Mouse (Mus musculus): ENCODE results near the gene Clasp2.
"Not testable (repeated sequence)": the region's sequence is repeated elsewhere in the genome, so short reads cannot be mapped to it uniquely, and the experiment has no call there.

The Clasp2 gene

GRCm38 (mm10) chr9:113813086-113813485, 71.8 kb downstream of the Clasp2 start:
- DNase-seq (ENCODE audit: extremely low read depth, low read depth), result no peak

- DNase-seq (ENCODE audit: extremely low read depth, low read depth), result no peak
Measured at GRCm38 (mm10) chr9:113815836-113816235, 74.6 kb downstream of the Clasp2 start.

- DNase-seq (ENCODE audit: extremely low read depth, low read depth), result no peak
Measured at GRCm38 (mm10) chr9:113822150-113822549, 80.9 kb downstream of the Clasp2 start.

GRCm38 (mm10) chr9:113828719-113829118, 87.4 kb downstream of the Clasp2 start:
- DNase-seq (ENCODE audit: extremely low read depth, low read depth), result no peak

- no peak for DNase-seq (ENCODE audit: extremely low read depth, low read depth)
Measured at GRCm38 (mm10) chr9:113830219-113830618, 88.9 kb downstream of the Clasp2 start.

- DNase-seq (ENCODE audit: extremely low read depth, low read depth), result no peak
Measured at GRCm38 (mm10) chr9:113833481-113833880, 92.2 kb downstream of the Clasp2 start.

- DNase-seq (ENCODE audit: extremely low read depth, low read depth), result no peak
Measured at GRCm38 (mm10) chr9:113837001-113837400, 95.7 kb downstream of the Clasp2 start.

- DNase-seq (ENCODE audit: extremely low read depth, low read depth), result no peak
Measured at GRCm38 (mm10) chr9:113837461-113837860, 96.2 kb downstream of the Clasp2 start.

- DNase-seq (ENCODE audit: extremely low read depth, low read depth), result no peak
Measured at GRCm38 (mm10) chr9:113844029-113844428, 102.8 kb downstream of the Clasp2 start.

- no peak for DNase-seq (ENCODE audit: extremely low read depth, low read depth)
Measured at GRCm38 (mm10) chr9:113855441-113855840, 114.2 kb downstream of the Clasp2 start.

- no peak for DNase-seq (ENCODE audit: extremely low read depth, low read depth)
Measured at GRCm38 (mm10) chr9:113857281-113857928, 116.1 kb downstream of the Clasp2 start.

- DNase-seq (ENCODE audit: extremely low read depth, low read depth), result peak; percentile 17
Measured at GRCm38 (mm10) chr9:113857929-113858440, 116.7 kb downstream of the Clasp2 start.

GRCm38 (mm10) chr9:113859420-113859819, 118.1 kb downstream of the Clasp2 start:
- no peak for DNase-seq (ENCODE audit: extremely low read depth, low read depth)

GRCm38 (mm10) chr9:113863370-113863999, 122.2 kb downstream of the Clasp2 start:
- DNase-seq (ENCODE audit: extremely low read depth, low read depth), result no peak

- DNase-seq (ENCODE audit: extremely low read depth, low read depth), result no peak
Measured at GRCm38 (mm10) chr9:113867951-113868350, 126.7 kb downstream of the Clasp2 start.

GRCm38 (mm10) chr9:113894903-113895302, 153.6 kb downstream of the Clasp2 start:
- no peak for DNase-seq (ENCODE audit: extremely low read depth, low read depth)

- no peak for DNase-seq (ENCODE audit: extremely low read depth, low read depth)
Measured at GRCm38 (mm10) chr9:113903136-113903535, 161.9 kb downstream of the Clasp2 start.

- DNase-seq (ENCODE audit: extremely low read depth, low read depth), result not testable (repeated sequence)
Measured at GRCm38 (mm10) chr9:113904315-113904714, 163.0 kb downstream of the Clasp2 start.

- no peak for DNase-seq (ENCODE audit: extremely low read depth, low read depth)
Measured at GRCm38 (mm10) chr9:113915789-113916188, 174.5 kb downstream of the Clasp2 start.

- DNase-seq (ENCODE audit: extremely low read depth, low read depth), result no peak
Measured at GRCm38 (mm10) chr9:113922677-113923076, 181.4 kb downstream of the Clasp2 start.

GRCm38 (mm10) chr9:113924883-113925282, 183.6 kb downstream of the Clasp2 start:
- no peak for DNase-seq (ENCODE audit: extremely low read depth, low read depth)

GRCm38 (mm10) chr9:113928591-113928990, 187.3 kb downstream of the Clasp2 start:
- DNase-seq (ENCODE audit: extremely low read depth, low read depth), result peak; percentile 59

- DNase-seq (ENCODE audit: extremely low read depth, low read depth), result no peak
Measured at GRCm38 (mm10) chr9:113929676-113930075, 188.4 kb downstream of the Clasp2 start.
